Mouse (Mus musculus) left cerebral cortex, postnatal 25 days (tissue): ENCODE results near the gene Ptpre. TPM values are rescaled to one million over a fixed set of nuclear protein-coding genes. Genes with fewer than 3 reads are reported as not detected.

Source experiments
- DNase-seq, 2 experiments: peaks; one replicate each; pipeline ENCODE4 v3.0.0; 2022; ENCODE audit warnings: low spot score in 2 of 2, mixed read lengths in 1 of 2
- intact Hi-C: fragments of 180-260 bp; cut with DNase I; formaldehyde crosslinking; loops from one replicate; pipeline ENCODE4 v1.15.1; 2025
- total RNA-seq, 2 experiments: library from RNA; stranded (reverse); gene quantifications; 2 replicates each; pipeline ENCODE4 v1.2.3; 2021

Gene Ptpre
- total RNA-seq, 2 experiments from 2014 or later = 24.9 to 27.3 TPM

- DNase-seq = no peak
- intact Hi-C loops = no loop called here
Measured at GRCm38 (mm10) chr7:135528515-135528914, 8.8 kb upstream of the Ptpre start, which contains the start of gene Clrn3. Gene Clrn3 (minus strand): TSS chr7:135528654.

- intact Hi-C loops = no loop called here
- DNase-seq = no peak
Measured at GRCm38 (mm10) chr7:135529068-135529467, 8.2 kb upstream of the Ptpre start.

DNA sequence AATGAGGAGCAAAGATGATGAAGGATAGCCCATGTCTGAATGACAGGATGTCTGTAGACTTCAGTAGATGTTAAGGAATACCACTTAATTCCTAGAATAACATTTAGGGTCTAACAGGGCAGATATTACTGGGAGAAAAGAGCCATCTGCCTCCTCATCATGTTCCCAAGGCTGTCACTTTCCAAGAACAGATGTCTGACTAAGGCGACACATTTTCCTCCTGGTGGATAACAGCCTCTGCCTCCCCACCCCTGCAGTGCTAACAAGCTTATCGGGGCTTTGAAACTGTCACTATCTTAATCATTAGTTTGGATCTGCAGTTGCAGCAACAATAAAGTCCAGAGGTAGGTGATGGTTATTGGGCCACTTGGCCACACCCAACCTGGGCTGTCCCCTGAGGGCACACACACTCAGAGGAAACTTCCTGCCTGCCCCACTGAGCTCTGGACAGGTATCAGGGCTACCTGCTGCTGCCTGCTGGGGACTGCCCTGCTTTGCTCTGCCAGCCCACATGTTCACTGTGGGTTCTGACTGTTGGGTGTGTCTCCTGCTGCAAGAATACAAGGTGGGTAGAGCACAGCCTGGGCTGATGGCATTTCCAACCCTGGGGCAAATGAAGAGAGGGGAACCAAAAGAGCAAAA is 2.6 kb upstream of the Ptpre start:
- no peak for DNase-seq
- intact Hi-C loops = loop anchor here (5.0 kb wide), 2 partner anchors 48 to 203 kb away; no protein-coding TSS in a partner anchor

DNA sequence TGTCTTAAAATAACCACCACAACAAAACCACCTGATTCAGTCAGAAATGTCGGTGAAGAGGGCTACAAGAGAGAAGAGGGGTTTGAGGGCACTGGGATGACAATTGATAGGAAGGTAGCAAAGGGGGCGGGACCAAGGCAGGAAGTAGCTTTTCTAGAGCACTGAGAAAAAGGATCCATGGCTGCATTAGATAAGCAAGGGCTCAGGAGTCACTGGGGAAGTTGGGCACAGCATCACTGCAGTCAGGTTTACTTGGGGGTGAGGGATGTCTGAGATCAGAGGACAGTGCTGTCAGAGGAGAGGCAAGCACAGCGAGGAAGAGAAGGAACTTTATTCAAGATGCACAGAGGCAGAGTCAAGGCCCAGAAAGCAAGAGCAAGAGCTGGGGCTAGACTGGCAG is 1.4 kb upstream of the Ptpre start:
- intact Hi-C loops = loop anchor here (5.0 kb wide), 2 partner anchors 46 to 201 kb away; no protein-coding TSS in a partner anchor
- no peak for DNase-seq

DNA sequence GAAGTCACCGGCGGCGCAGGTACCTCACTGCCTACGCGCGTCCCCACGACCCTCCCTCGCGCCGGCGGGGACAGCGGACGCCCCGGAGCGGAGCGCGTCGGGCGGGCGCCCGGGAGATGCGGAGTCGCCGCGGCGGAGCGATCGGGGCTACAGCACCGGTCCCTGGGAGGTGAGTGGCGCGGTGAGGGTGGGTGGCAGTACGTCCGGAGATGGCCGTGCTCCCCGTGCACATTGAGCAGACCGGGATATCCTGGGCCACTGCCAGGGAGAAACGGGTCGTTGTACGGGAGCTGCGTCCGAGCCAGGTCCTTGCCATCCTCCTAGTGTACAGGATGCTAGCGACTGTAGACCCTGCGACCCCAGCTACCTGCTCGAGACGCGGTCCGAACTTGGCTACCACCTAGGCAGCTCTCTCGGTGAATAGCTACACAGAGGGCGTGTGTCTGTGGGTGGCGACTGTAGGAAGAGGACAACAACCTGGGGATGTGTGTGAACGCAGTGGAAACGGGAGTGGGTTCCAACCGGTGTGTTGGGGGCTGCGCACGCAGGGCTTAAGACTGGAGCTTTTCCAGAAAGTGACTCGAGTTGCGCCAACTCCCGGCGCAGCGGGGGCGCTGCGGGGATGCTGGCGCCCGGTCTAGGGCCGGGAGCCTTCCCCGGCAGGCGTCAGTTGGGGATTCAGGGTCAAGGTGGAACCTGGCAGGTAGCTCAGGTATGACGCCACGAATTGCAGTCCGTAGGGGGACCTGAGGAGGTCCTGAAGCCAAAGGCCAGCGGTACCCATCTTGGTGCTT is 864 bp downstream of the Ptpre start:
- intact Hi-C loops = loop anchor here (1.0 to 5.0 kb wide), 4 partner anchors 44 to 199 kb away; no protein-coding TSS in a partner anchor
- DNase-seq = peak; percentile 49 to 58

GRCm38 (mm10) chr7:135539429-135539828 is 2.1 kb downstream of the Ptpre start:
- no peak for DNase-seq
- intact Hi-C loops = loop anchor here (5.0 kb wide), 2 partner anchors 43 to 198 kb away; no protein-coding TSS in a partner anchor

DNA sequence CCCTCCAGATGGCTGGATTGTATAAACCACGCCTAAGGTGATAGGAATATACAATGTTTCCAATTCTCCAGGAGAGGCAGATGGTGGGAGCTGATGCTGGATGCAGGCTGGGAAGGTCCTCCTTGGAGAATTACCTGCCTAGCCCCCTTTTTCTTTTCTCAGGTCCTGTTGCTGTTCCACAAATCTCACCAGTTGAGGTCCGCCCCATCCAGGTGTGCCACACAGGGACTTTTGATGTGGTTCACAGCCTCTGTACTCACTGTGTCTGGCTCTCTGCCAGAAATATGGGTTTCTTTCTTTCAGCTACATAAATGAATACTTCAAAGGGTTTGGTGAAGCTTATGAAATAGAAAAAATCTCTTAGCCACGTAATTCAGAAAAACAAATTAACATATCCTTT is 5.0 kb downstream of the Ptpre start:
- no peak for DNase-seq
- intact Hi-C loops = no loop called here

DNA sequence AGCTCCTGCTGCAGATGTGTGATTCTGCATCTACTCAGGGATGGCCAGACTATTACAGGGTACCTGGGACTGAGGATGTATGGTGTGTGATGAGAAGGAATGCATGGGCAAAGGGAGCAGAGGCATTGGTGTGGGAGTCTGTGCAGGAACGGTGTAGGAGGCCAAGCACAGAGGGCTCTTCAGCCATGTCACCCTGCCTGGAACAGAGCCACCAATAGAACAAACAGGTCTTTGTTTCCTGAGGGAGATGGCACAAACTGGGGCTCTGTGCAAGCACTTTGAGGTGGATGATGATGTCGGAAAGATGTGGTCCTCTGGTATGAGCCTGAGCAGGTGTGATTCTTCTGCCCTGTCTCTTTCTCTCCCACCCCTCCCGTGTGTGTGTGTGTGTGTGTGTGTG is 5.8 kb downstream of the Ptpre start:
- intact Hi-C loops = no loop called here
- no peak for DNase-seq

DNA sequence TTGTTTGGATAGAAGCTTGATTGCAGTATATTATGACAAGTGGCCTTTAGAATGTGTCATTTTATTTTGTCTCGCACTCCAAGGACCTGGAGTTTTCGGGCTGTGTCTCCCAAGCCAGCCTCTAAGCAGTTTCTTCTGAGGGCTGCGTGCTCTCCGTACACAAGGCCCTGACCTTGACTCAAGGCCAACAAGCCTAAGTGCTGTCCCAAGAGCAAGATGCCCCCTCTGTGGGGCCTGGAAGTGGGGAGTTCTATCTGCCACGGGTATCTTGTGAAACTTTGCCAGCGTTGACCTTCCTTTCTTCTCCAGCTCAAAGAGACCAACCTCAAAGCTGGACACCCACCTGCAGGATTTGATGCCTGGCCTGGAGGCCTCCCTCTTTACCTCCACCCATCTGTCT is 7.0 kb downstream of the Ptpre start:
- intact Hi-C loops = no loop called here
- no peak for DNase-seq

DNA sequence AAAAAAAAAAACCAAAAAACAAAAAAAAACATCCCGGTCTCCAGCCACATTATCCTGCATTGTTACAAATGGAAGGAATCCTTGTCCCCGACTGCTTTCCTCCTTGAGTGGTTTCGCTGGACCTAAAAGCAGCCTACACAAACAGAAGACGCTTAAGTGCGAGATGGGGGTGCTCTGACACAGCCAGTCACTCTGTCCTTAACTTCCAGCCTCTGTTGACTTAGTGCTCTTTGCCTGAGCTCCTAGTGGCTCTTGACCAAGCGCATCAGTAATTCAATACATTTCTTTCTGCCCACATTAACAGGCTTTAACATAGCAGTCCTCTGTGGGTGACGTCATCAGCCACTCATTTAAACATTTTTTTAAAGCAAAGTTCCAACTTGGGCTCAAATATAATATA is 8.7 kb downstream of the Ptpre start:
- intact Hi-C loops = no loop called here

GRCm38 (mm10) chr7:135546530-135546929 is 9.2 kb downstream of the Ptpre start:
- intact Hi-C loops = no loop called here
- no peak for DNase-seq

More for the DNA sequence above, 8.7 kb downstream of the Ptpre start:
- DNase-seq = no peak

DNA sequence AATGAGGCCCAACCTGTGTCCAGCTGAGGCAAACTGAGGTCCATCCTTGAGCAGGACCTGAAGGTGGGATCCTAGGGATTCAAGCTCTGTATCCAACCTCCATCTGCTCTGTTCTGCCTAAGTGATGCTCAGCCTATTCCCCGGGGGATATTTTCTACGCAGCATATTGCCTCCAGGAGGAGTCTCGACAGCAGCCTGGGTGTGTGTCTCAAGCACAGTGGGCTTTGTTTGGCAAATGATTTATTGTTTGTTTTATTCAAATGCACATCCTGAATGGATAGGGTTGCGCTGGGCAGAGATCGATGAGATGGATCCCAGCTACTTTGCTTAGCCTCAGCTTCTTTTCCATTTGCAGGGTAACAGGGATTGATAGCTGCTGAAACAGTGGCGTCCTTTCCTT is 11.2 kb downstream of the Ptpre start:
- intact Hi-C loops = no loop called here
- no peak for DNase-seq

DNA sequence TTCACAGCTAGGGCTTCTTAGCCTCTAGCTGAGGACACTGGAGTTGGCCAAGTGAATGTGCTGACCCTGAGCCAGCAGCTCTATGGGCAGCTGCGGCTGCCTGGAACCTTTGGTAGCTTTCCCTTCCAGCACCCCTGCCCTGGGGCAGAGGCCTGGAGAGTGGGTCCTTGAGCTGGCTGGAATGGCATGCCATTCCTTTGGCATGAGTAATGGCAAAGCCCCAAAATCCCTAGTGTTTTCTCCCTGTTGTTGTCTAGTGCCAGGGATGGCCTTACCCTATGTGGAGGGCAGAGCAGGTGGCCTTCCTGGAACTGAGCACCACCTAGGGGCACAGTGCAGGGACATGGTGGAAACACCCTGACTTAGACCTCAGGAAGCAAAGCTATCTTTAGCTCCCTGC is 14.3 kb downstream of the Ptpre start:
- DNase-seq = no peak
- intact Hi-C loops = no loop called here

DNA sequence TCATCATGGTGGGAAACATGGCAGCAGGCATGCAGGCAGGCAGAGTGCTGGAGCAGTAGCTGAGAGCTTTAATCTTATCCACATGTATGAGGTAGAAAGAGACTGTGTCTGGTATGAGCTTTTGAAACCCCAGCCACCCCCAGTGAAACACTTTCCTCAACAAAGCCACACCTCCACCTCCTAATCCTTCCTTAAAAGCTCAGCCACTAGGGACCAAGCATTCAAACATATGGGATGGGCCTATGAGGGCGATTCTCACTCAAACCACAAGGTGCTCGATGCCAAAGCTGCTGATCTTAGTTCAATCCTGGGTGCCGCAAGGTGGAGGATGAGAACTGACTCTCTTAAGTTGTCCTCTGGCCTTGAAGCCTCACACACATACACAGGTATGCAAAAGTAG is 16.3 kb downstream of the Ptpre start:
- intact Hi-C loops = no loop called here
- DNase-seq = no peak

DNA sequence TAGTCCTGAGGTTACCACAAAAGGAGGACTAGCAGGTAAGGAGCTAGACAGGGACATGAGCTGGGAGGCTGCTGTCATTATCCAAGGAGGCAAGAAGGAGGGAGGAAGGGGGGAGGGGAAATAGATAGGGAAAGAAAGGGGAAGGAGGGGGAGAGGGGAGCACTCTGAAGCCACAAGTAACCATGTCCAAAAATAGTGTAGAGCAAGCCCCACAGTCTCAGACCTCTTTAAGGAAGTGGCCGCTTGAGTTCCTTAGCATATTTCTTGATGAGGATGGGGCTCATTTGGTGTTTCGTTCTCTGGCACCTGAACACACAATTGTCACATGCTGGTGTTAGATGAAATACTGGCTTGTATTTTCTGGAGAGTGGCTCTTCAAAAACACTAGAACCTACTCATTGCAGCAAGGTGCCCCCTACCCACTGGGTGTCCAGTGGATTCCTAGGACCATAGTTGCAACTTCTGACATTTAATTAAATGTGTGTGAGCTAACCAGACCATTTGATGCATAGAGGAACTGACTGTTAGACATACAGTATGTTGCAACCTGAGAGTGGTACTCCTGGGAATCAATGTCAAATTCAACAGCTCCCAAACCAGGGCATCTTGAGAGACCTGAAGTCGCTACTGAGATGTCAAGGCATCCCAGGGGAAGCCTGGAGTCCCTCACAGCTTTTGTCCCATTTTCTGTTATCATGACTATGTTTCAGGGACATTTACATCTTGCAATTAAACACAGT is 19.6 kb downstream of the Ptpre start:
- DNase-seq = no peak
- intact Hi-C loops = no loop called here

DNA sequence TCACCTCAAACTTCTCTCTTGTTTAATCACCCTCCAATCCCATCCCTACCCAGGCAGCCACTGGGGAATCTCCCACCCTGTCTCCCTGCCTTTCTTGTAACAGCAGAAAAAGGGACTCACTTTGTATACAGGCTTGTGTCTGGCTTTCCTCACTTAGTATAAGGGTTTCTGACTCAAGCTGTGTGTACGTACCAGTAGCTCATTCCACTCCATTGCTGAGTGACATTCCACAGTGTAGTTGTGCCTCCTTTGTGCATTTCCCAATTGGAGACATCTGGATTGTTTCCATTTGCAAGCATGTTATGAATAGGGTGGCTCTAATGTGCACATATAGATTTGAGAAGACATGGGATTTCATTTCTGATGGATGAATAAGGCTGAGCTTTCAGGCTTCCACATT is 23.0 kb downstream of the Ptpre start:
- no peak for DNase-seq
- intact Hi-C loops = no loop called here

GRCm38 (mm10) chr7:135564022-135564421 is 26.7 kb downstream of the Ptpre start:
- no peak for DNase-seq
- intact Hi-C loops = no loop called here

- no peak for DNase-seq
- intact Hi-C loops = no loop called here
Measured at GRCm38 (mm10) chr7:135566013-135566412, 28.7 kb downstream of the Ptpre start.

DNA sequence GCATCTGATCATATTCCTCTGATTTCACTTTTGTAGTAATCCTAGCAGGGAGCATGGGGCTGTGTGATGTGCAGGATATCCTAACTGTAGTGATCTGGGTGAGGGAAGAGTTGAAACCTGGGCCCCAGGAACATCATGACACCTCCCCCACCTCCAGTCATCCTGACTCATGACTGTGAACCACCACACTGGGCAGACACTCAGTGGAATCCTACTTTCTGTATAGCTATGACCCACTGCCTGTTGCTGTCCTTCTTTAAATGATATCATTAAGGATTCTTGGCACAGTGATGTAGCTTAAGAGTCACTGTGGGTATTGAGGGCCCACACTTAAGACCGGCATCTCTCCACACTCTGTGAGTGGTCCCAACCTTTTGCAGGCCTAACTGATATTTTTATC is 30.3 kb downstream of the Ptpre start:
- intact Hi-C loops = no loop called here

GRCm38 (mm10) chr7:135568550-135568949 is 31.3 kb downstream of the Ptpre start:
- intact Hi-C loops = no loop called here
- no peak for DNase-seq

More for the DNA sequence above, 30.3 kb downstream of the Ptpre start:
- no peak for DNase-seq
